Mouse (Mus musculus) midbrain, postnatal 0 days (tissue): ENCODE measurements around the gene Neurod4. TPM values are rescaled to one million over a fixed set of nuclear protein-coding genes. Genes with fewer than 3 reads are reported as not detected.
"Not testable (repeated sequence)": the region's sequence is repeated elsewhere in the genome, so short reads cannot be mapped to it uniquely, and the experiment has no call there.

Experiments
- ATAC-seq: fragments of 200-750 bp; cut with Nextera tagmentation; 2 replicates; pipeline ENCODE4 v1.8.0; 2017; ENCODE audit warnings: moderate number of reproducible peaks, mild to moderate bottlenecking, moderate TSS enrichment, moderate library complexity; ENCODE audit not compliant: low FRiP score
- DNase-seq: peaks from one replicate; pipeline ENCODE4 v3.0.0-alpha.2; 2015; ENCODE audit warnings: low spot score
- H3K27ac ChIP-seq: fragments of 300-500 bp; sonication (generic); 2 replicates; pipeline ENCODE4 v1.5.1; 2014; ENCODE audit warnings: low read depth, mild to moderate bottlenecking, low read length, mixed read lengths
- H3K27me3 ChIP-seq: fragments of 300-500 bp; sonication (generic); 2 replicates; pipeline ENCODE4 v1.6.1; 2014; ENCODE audit warnings: low read length, control low read depth, mixed read lengths; ENCODE audit not compliant: insufficient read depth
- H3K36me3 ChIP-seq: fragments of 300-500 bp; sonication (generic); 2 replicates; pipeline ENCODE4 v1.6.1; 2014; ENCODE audit warnings: low read length, control low read depth, mixed read lengths; ENCODE audit not compliant: insufficient read depth
- H3K4me1 ChIP-seq: fragments of 300-500 bp; sonication (generic); 2 replicates; pipeline ENCODE4 v1.6.1; 2014; ENCODE audit warnings: mild to moderate bottlenecking, control low read depth, antibody characterized with exemption, low read length, mixed read lengths; ENCODE audit not compliant: insufficient read depth
- H3K4me2 ChIP-seq: fragments of 300-500 bp; sonication (generic); 2 replicates; pipeline ENCODE4 v1.6.1; 2014; ENCODE audit warnings: low read depth, mild to moderate bottlenecking, low read length, mixed read lengths; ENCODE audit not compliant: poor library complexity, severe bottlenecking
- H3K4me3 ChIP-seq: fragments of 300-500 bp; sonication (generic); 2 replicates; pipeline ENCODE4 v1.5.1; 2014; ENCODE audit warnings: low read depth, mild to moderate bottlenecking, low read length, moderate library complexity
- H3K9ac ChIP-seq: fragments of 300-500 bp; sonication (generic); replicated peaks from 2 replicates; pipeline ENCODE4 v1.6.1; 2014; ENCODE audit warnings: mild to moderate bottlenecking, low read length, moderate library complexity, mixed read lengths; ENCODE audit not compliant: poor library complexity, severe bottlenecking
- H3K9me3 ChIP-seq: fragments of 300-500 bp; sonication (generic); 2 replicates; pipeline ENCODE4 v1.6.1; 2016; ENCODE audit warnings: low read length, control low read depth
- CTCF ChIP-seq: IDR thresholded peaks from 2 replicates; pipeline ENCODE4 v1.5.1; 2016; ENCODE audit warnings: antibody characterized with exemption, mild to moderate bottlenecking
- WGBS: fragments of 180-500 bp; shearing (Covaris S2); extraction: QIAGEN DNeasy Blood & Tissue Kit; methylation state at CpG from one replicate; pipeline ENCODE4 v1.1.7; 2014; 5-methylcytosine and 5-hydroxymethylcytosine counted together
- polyA plus RNA-seq: library from polyadenylated mRNA; unstranded; fragments of >200 nt; fragmentation: Nextera tagmentation; extraction: Ambion mirVana; gene quantifications from 2 replicates; pipeline ENCODE4 v1.2.1, GENCODE M21; 2015
- total RNA-seq: library from RNA; depleted of rRNA; stranded (reverse); fragments of >200 nt; gene quantifications from 2 replicates; pipeline ENCODE4 v1.2.3, GENCODE M21; 2014

Gene Neurod4
- total and polyA plus RNA-seq, 2 experiments from 2014 or later, result 0.52 to 0.77 TPM

DNA sequence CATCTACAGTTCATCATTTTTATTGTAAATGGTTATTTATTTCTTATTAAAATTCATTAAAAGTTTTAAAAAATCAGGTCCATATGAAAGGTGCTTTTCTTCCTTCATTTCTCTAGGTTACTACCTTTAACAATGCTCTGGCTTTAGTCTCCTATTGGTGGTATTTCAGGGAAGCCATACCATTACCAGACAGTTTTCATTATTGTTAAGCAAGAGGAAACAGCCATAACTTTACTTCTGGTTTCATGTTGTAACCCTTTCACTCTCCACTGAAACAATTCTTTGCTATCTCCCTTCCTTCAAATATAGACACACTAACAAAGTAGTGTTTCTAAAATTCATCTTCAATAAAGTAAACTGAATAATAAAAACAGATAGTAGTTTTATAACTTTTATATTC is 35.8 kb upstream of the Neurod4 start:
- DNase-seq (no peak), ATAC-seq (no peak)
- H3K4me1 ChIP-seq, result no peaks in the 10 kb centered on the region
- no peak overlapping the region for H3K9ac ChIP-seq
- no peaks in the 10 kb centered on the region for H3K36me3 ChIP-seq
- H3K27me3 ChIP-seq, result no peaks in the 10 kb centered on the region
- H3K9me3 ChIP-seq, result no peaks in the 10 kb centered on the region
- no peak overlapping the region for H3K4me3 ChIP-seq
- H3K27ac ChIP-seq, result no peak overlapping the region
- no peak overlapping the region for H3K4me2 ChIP-seq
- no peak for TF ChIP-seq CTCF

DNA sequence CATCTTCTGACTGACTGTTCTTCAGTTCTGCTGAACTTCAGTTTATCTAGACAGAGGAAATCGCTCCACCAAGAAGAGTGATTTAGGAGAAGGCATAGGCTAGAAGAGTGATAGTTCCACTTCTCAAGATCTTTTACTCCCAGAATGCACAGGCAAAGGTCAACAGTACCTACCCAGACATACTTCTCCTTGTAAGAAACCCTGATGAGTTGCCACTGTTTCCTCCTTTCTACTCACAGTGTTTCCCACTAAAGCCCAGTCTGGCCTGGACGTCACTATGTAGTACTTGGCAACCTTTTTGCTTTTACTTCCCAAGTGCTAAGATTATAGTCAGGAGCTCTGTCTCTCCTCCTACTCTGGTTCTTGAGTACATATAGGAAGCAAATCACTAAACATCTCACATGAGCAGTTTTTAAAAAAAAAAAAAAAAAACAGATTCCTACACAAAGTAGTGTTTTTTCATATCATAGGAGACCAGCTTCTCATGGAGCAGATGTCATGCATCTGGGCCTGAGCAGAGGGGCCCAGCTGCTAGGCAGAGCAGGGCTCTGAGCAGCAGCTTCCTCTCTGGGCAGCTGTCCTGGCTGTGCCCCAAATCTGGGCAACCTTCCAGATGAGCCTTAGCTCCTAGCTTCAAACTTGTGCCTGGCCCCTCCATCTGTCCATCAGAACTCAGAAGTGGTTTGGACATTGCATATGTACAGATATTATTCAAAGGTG is 34.2 kb upstream of the Neurod4 start:
- 82% methylated on average over 2 of the region's 2 CpGs for WGBS
- Histone ChIP-seq H3K27me3 (no peaks in the 10 kb centered on the region), H3K9me3 (no peaks in the 10 kb centered on the region), H3K36me3 (no peaks in the 10 kb centered on the region), H3K9ac (no peak overlapping the region), H3K4me3 (no peak overlapping the region), H3K4me2 (no peak overlapping the region), H3K4me1 (no peaks in the 10 kb centered on the region), H3K27ac (no peak overlapping the region)
- ATAC-seq, result no peak; the same call in 1 of the 2 replicates
- peak; percentile 57 for DNase-seq
- no peak for TF ChIP-seq CTCF

DNA sequence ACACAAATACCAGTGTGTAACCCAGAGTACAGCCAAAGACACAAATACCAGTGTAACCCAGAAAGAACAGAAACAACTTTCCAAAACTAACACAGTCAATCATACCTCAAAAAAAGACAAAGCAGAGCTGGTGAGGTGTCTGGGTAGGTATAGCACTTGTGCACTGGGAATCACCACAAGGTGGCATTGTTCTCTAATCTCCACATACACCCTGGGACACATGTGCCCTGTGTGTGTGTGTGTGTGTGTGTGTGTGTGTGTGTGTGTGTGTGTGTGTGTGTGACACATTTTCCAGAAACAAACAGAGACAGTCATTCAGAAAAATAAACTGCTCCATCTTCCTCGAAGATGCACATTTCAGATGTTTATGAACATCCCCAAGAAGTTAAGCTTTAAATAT is 33.5 kb upstream of the Neurod4 start:
- Histone ChIP-seq H3K4me3 (no peak overlapping the region), H3K27me3 (no peaks in the 10 kb centered on the region), H3K9me3 (no peaks in the 10 kb centered on the region), H3K4me1 (no peaks in the 10 kb centered on the region), H3K4me2 (no peak overlapping the region), H3K27ac (no peak overlapping the region), H3K36me3 (no peaks in the 10 kb centered on the region), H3K9ac (no peak overlapping the region)
- no peak for TF ChIP-seq CTCF
- DNase-seq (no peak), ATAC-seq (no peak)
- WGBS, result 71% methylated on average over 1 of the region's 1 CpGs

DNA sequence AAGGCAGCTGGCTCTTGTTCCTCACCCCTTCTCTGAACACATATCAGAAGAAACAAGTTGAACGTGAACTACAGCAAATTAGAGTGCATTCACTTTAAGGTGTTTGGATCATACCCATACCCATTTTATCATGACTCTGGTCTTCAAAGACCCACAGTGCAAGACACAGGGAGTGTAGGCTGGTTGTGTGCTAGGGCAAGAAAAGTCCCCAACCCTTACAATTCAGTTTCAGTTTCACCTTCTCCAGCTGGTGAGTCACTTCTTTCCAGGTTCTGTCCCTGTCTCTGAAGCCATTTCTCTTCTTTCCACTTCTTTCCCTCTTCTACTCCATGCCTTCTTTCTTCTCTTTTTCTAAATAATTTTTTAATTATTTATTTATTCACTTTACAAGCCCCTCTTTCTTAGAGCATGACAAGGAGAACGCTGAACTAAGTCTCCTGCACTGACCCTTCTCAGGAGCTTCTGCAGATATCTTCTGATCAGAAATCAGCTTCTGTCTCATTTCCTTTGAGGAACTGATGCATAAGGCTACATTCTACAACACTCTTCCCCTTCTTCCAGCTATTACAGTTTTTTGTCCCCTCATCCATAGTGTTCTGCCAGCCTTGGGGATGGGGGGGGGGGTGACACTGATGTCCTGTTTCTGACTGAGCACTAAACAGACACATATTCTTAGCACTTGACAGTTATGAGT is 31.6 kb upstream of the Neurod4 start:
- ATAC-seq, result no peak
- DNase-seq, result no peak
- H3K9me3 ChIP-seq, result no peaks in the 10 kb centered on the region
- WGBS, result 85% methylated on average over 2 of the region's 2 CpGs
- no peak overlapping the region for H3K4me3 ChIP-seq
- H3K9ac ChIP-seq, result no peak overlapping the region
- H3K36me3 ChIP-seq, result no peaks in the 10 kb centered on the region
- H3K4me1 ChIP-seq, result no peaks in the 10 kb centered on the region
- H3K27ac ChIP-seq, result no peak overlapping the region
- no peak for TF ChIP-seq CTCF
- no peak overlapping the region for H3K4me2 ChIP-seq
- H3K27me3 ChIP-seq, result no peaks in the 10 kb centered on the region

DNA sequence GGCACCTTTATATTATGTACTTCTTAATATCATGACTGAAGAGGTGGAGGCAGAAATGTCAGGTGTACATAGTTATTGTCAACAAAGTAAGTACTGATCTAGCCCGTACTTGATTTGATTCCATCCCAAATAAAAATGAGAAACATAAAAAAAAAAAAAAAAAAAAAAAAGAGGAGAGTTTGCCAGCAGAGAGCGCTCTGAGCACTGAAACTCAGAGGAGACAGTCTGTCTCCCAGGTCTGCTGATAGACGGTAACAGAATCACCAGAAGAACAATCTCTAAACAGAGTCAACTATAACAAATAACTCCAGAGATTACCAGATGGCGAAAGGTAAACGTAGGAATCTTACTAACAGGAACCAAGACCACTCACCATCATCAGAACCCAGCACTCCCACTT is 24.1 kb upstream of the Neurod4 start:
- ATAC-seq, H3K9ac ChIP-seq, DNase-seq, H3K4me1 ChIP-seq, H3K27me3 ChIP-seq, H3K4me2 ChIP-seq, H3K27ac ChIP-seq, H3K9me3 ChIP-seq, H3K4me3 ChIP-seq, H3K36me3 ChIP-seq: not testable (repeated sequence)
- 67% methylated on average over 3 of the region's 5 CpGs for WGBS

DNA sequence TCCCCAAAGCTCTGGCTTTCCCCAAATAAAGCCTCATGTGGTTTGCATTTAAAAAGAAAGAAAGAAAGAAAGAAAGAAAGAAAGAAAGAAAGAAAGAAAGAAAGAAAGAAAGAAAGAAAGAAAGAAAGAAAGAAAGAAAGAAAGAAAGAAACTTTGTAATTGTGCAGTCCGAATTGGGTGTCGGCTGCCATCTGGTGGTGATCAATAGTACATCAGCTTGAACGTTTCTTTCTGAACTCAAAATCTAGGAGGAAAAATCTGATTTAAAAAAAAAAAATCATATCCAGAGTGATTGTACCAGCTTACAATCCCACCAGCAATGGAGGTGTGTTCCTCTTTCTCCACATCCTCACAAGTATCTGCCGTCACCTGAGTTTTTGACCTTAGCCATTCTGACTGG is 18.7 kb upstream of the Neurod4 start:
- H3K4me1 ChIP-seq, H3K9ac ChIP-seq, H3K36me3 ChIP-seq, H3K4me3 ChIP-seq, H3K27me3 ChIP-seq, H3K4me2 ChIP-seq, ATAC-seq, H3K9me3 ChIP-seq, H3K27ac ChIP-seq: not testable (repeated sequence)
- 13% methylated on average over 4 of the region's 4 CpGs for WGBS
- peak; percentile 35 for DNase-seq
- TF ChIP-seq CTCF, result peak; percentile 77
